Mouse (Mus musculus): ENCODE data around the gene Sik3.

DNA sequence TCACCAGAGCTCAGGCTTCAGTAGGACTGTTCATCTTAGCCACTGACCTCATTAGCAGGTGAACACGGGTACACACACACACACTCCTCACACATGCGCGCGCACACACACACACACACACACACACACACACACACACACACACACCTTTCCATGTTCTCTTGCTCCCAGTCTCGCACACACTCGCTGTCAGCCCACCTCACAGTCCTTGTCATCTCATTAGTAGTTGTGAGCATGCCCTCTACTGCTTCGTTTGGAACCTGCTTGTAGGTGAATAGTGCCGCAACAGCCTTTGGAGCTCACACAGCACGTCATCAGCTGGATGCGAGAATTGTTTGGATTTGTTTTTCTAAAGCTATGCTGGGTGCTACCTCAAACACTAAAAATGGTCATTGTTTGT, 176.8 kb downstream of the Sik3 start:
- TF ChIP-seq CTCF (IDR thresholded peaks at IDR 0.05; ENCODE audit: control insufficient read depth, insufficient read depth, insufficient replicate concordance, low read depth, low read length) (no peak), POLR2A (IDR thresholded peaks at IDR 0.05; ENCODE audit: control insufficient read depth, low read depth, low read length) (no peak)
